Mouse (Mus musculus): ENCODE results near the gene Rad51b. TPM values are rescaled to one million over a fixed set of nuclear protein-coding genes. Genes with fewer than 3 reads are reported as not detected.

Rad51b gene
- polyA plus RNA-seq, 1 experiment from 2014 or later, result 8.0 TPM

GRCm38 (mm10) chr12:79610511-79611103, 313.5 kb downstream of the Rad51b start:
- ATAC-seq (ENCODE audit: insufficient read depth), result no peak; the same call in 1 of the 2 replicates
- no peaks in the 10 kb centered on the region for H3K9me3 ChIP-seq (ENCODE audit: low read depth, low read length)
- H3K4me3 ChIP-seq (ENCODE audit: low read depth, low read length), result no peak overlapping the region
- H3K36me3 ChIP-seq (ENCODE audit: insufficient read depth), result no peaks in the 10 kb centered on the region
- H3K27ac ChIP-seq (ENCODE audit: low read depth), result peak overlapping the region; percentile 84
- H3K4me1 ChIP-seq (ENCODE audit: insufficient read depth), result peaks cover 39% of the 10 kb centered on the region
- DNase-seq, result peak; percentile 84
- no peak overlapping the region for H3K9ac ChIP-seq
- 39% methylated on average over 6 of the region's 6 CpGs for WGBS
- H3K4me2 ChIP-seq, result no peak overlapping the region
- TF ChIP-seq CTCF (IDR thresholded peaks at IDR 0.05; ENCODE audit: low read depth), result no peak
- no peaks in the 10 kb centered on the region for H3K27me3 ChIP-seq (ENCODE audit: insufficient read depth, low read length)

GRCm38 (mm10) chr12:79611665-79612064, 314.6 kb downstream of the Rad51b start:
- no peak for ATAC-seq (ENCODE audit: insufficient read depth)
- H3K4me2 ChIP-seq, result no peak overlapping the region; the same call in 1 of the 2 replicates
- H3K4me3 ChIP-seq (ENCODE audit: low read depth, low read length), result no peak overlapping the region
- H3K9ac ChIP-seq, result no peak overlapping the region
- peak overlapping the region; percentile 84 for H3K27ac ChIP-seq (ENCODE audit: low read depth)
- WGBS, result 66% methylated on average over 2 of the region's 2 CpGs
- TF ChIP-seq CTCF (IDR thresholded peaks at IDR 0.05; ENCODE audit: low read depth), result no peak
- no peaks in the 10 kb centered on the region for H3K27me3 ChIP-seq (ENCODE audit: insufficient read depth, low read length)
- H3K36me3 ChIP-seq (ENCODE audit: insufficient read depth), result no peaks in the 10 kb centered on the region
- no peaks in the 10 kb centered on the region for H3K9me3 ChIP-seq (ENCODE audit: low read depth, low read length)
- peaks cover 46% of the 10 kb centered on the region for H3K4me1 ChIP-seq (ENCODE audit: insufficient read depth)
- no peak for DNase-seq

- peak; percentile 89 for ATAC-seq (ENCODE audit: insufficient read depth)
- WGBS, result 35% methylated on average over 14 of the region's 14 CpGs
Measured at GRCm38 (mm10) chr12:79612334-79613060, 315.4 kb downstream of the Rad51b start.

GRCm38 (mm10) chr12:79613061-79613788, 316.1 kb downstream of the Rad51b start:
- Histone ChIP-seq H3K36me3 (ENCODE audit: insufficient read depth) (no peaks in the 10 kb centered on the region), H3K9ac (no peak overlapping the region), H3K4me1 (ENCODE audit: insufficient read depth) (peaks cover 46% of the 10 kb centered on the region), H3K27ac (ENCODE audit: low read depth) (peak overlapping the region; percentile 84), H3K9me3 (ENCODE audit: low read depth, low read length) (no peaks in the 10 kb centered on the region), H3K4me3 (ENCODE audit: low read depth, low read length) (no peak overlapping the region), H3K27me3 (ENCODE audit: insufficient read depth, low read length) (no peaks in the 10 kb centered on the region), H3K4me2 (no peak overlapping the region)
- ATAC-seq (ENCODE audit: insufficient read depth) (no peak), DNase-seq (no peak)
- no peak for TF ChIP-seq CTCF (IDR thresholded peaks at IDR 0.05; ENCODE audit: low read depth)
- WGBS, result 81% methylated on average over 8 of the region's 8 CpGs

More at GRCm38 (mm10) chr12:79612334-79613060, 315.4 kb downstream of the Rad51b start:
- Histone ChIP-seq H3K4me2 (peak overlapping the region; percentile 1; the same call in 1 of the 2 replicates), H3K9ac (no peak overlapping the region), H3K27me3 (ENCODE audit: insufficient read depth, low read length) (no peaks in the 10 kb centered on the region), H3K4me1 (ENCODE audit: insufficient read depth) (peaks cover 46% of the 10 kb centered on the region), H3K36me3 (ENCODE audit: insufficient read depth) (no peaks in the 10 kb centered on the region), H3K9me3 (ENCODE audit: low read depth, low read length) (no peaks in the 10 kb centered on the region), H3K27ac (ENCODE audit: low read depth) (peak overlapping the region; percentile 84), H3K4me3 (ENCODE audit: low read depth, low read length) (no peak overlapping the region)
- peak; percentile 100 for TF ChIP-seq CTCF (IDR thresholded peaks at IDR 0.05; ENCODE audit: low read depth)
- DNase-seq, result peak; percentile 97

- no peak for TF ChIP-seq CTCF (IDR thresholded peaks at IDR 0.05; ENCODE audit: low read depth)
- 56% methylated on average over 9 of the region's 9 CpGs for WGBS
- H3K9ac ChIP-seq, result no peak overlapping the region
- peak overlapping the region; percentile 88 for H3K27ac ChIP-seq (ENCODE audit: low read depth)
- DNase-seq, result peak; percentile 75
- H3K36me3 ChIP-seq (ENCODE audit: insufficient read depth), result no peaks in the 10 kb centered on the region
- H3K9me3 ChIP-seq (ENCODE audit: low read depth, low read length), result no peaks in the 10 kb centered on the region
- peaks cover 46% of the 10 kb centered on the region for H3K4me1 ChIP-seq (ENCODE audit: insufficient read depth)
- ATAC-seq (ENCODE audit: insufficient read depth), result no peak
- H3K4me3 ChIP-seq (ENCODE audit: low read depth, low read length), result no peak overlapping the region
- H3K27me3 ChIP-seq (ENCODE audit: insufficient read depth, low read length), result no peaks in the 10 kb centered on the region
- no peak overlapping the region for H3K4me2 ChIP-seq
Measured at GRCm38 (mm10) chr12:79613846-79614582, 316.9 kb downstream of the Rad51b start.

- Histone ChIP-seq H3K4me1 (ENCODE audit: insufficient read depth) (peaks cover 46% of the 10 kb centered on the region), H3K27ac (ENCODE audit: low read depth) (peak overlapping the region; percentile 88), H3K27me3 (ENCODE audit: insufficient read depth, low read length) (no peaks in the 10 kb centered on the region), H3K4me2 (no peak overlapping the region), H3K9me3 (ENCODE audit: low read depth, low read length) (no peaks in the 10 kb centered on the region), H3K4me3 (ENCODE audit: low read depth, low read length) (no peak overlapping the region), H3K36me3 (ENCODE audit: insufficient read depth) (no peaks in the 10 kb centered on the region), H3K9ac (no peak overlapping the region)
- no peak for TF ChIP-seq CTCF (IDR thresholded peaks at IDR 0.05; ENCODE audit: low read depth)
- WGBS, result 71% methylated on average over 2 of the region's 2 CpGs
- DNase-seq, result no peak
- no peak for ATAC-seq (ENCODE audit: insufficient read depth)
Measured at GRCm38 (mm10) chr12:79614583-79614953, 317.5 kb downstream of the Rad51b start.

Data from lung, embryonic 14.5 days (tissue).